Mouse (Mus musculus) stomach, postnatal 0 days (tissue): ENCODE data around the gene Tc2n. TPM values are rescaled to one million over a fixed set of nuclear protein-coding genes. Genes with fewer than 3 reads are reported as not detected.

ENCODE experiments used
- ATAC-seq: fragments of 200-750 bp; cut with Nextera tagmentation; 2 replicates; pipeline ENCODE4 v1.8.0; 2017; ENCODE audit not compliant: low FRiP score, low TSS enrichment
- DNase-seq: peaks from one replicate; pipeline ENCODE4 v3.0.0-alpha.2; 2016; ENCODE audit warnings: low spot score
- H3K27ac ChIP-seq: fragments of 300-500 bp; sonication (generic); replicated peaks from 2 replicates; pipeline ENCODE4 v1.5.1; 2014; ENCODE audit warnings: mild to moderate bottlenecking, control low read depth
- H3K27me3 ChIP-seq: fragments of 300-500 bp; sonication (generic); 2 replicates; pipeline ENCODE4 v1.6.1; 2014; ENCODE audit warnings: low read length; ENCODE audit not compliant: control insufficient read depth, insufficient read depth
- H3K36me3 ChIP-seq: fragments of 300-500 bp; sonication (generic); 2 replicates; pipeline ENCODE4 v1.6.1; 2014; ENCODE audit warnings: low read length, mixed read lengths; ENCODE audit not compliant: control insufficient read depth, insufficient read depth
- H3K4me1 ChIP-seq: fragments of 300-500 bp; sonication (generic); replicated peaks from 2 replicates; pipeline ENCODE4 v1.6.1; 2014; ENCODE audit warnings: antibody characterized with exemption; ENCODE audit not compliant: control insufficient read depth, insufficient read depth
- H3K4me2 ChIP-seq: fragments of 300-500 bp; sonication (generic); replicated peaks from 2 replicates; pipeline ENCODE4 v1.6.1; 2014; ENCODE audit warnings: low read depth, mild to moderate bottlenecking, control low read depth, moderate library complexity
- H3K4me3 ChIP-seq: fragments of 300-500 bp; sonication (generic); 2 replicates; pipeline ENCODE4 v1.5.1; 2014; ENCODE audit warnings: low read depth, low read length, control low read depth
- H3K9ac ChIP-seq: fragments of 300-500 bp; sonication (generic); 2 replicates; pipeline ENCODE4 v1.6.1; 2014; ENCODE audit warnings: mild to moderate bottlenecking, low read length, control low read depth, mixed read lengths
- H3K9me3 ChIP-seq: fragments of 300-500 bp; sonication (generic); 2 replicates; pipeline ENCODE4 v1.6.1; 2016; ENCODE audit warnings: low read length; ENCODE audit not compliant: control insufficient read depth
- CTCF ChIP-seq: IDR thresholded peaks from 2 replicates; pipeline ENCODE4 v1.5.1; 2016; ENCODE audit warnings: antibody characterized with exemption, low read depth, mild to moderate bottlenecking, moderate library complexity
- EP300 ChIP-seq: optimal IDR thresholded peaks from 2 replicates; pipeline ENCODE3; 2016; ENCODE audit warnings: antibody characterized with exemption
- WGBS: fragments of 180-500 bp; shearing (Covaris S2); extraction: QIAGEN DNeasy Blood & Tissue Kit; methylation state at CpG from one replicate; pipeline ENCODE4 v1.1.7; 2014; 5-methylcytosine and 5-hydroxymethylcytosine counted together
- polyA plus RNA-seq: library from polyadenylated mRNA; unstranded; fragments of >200 nt; fragmentation: Nextera tagmentation; extraction: Ambion mirVana; gene quantifications from 2 replicates; pipeline ENCODE4 v1.2.1, GENCODE M21; 2015

Tc2n gene
- 11.6 and 12.5 TPM in 2 replicates for polyA plus RNA-seq

DNA sequence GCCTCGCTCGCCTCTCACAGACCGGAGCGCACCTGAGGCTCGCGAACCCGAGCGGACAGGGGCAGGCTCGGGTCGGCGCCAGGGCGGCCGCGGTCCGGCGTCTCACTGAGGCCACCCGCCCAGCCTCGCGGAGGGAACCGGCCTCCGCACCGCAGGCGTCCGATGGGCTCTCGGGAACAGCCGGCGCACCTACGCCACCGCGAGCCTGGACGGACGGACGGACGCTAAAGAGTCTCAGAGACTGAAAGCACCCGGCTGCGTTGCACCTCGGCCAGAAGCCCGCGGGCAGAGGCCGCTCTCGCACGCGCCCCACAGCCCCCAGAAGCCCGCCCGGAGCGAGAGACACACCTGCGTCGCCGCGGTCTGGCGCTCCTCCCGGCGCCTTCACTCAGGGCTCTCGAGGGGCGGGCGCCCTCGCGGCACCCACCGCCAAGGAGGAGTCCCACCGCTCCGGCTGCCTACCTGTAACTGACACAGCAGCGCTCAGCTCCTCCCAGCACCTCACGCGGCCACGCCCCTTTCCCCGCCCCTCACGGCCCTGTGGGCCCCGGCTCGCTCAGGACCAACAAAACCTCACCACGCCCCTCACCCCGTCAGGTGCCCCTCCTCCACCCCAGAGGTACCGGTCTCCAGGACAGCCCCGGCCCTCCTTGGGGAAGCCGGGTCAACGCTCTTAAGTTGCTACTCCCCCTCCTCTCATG is at the start of gene Tc2n:
Tc2n (minus strand) TSS at position 470 of the 701 bp plus-strand sequence.
- 1% methylated on average over 66 of the region's 75 CpGs for WGBS

DNA sequence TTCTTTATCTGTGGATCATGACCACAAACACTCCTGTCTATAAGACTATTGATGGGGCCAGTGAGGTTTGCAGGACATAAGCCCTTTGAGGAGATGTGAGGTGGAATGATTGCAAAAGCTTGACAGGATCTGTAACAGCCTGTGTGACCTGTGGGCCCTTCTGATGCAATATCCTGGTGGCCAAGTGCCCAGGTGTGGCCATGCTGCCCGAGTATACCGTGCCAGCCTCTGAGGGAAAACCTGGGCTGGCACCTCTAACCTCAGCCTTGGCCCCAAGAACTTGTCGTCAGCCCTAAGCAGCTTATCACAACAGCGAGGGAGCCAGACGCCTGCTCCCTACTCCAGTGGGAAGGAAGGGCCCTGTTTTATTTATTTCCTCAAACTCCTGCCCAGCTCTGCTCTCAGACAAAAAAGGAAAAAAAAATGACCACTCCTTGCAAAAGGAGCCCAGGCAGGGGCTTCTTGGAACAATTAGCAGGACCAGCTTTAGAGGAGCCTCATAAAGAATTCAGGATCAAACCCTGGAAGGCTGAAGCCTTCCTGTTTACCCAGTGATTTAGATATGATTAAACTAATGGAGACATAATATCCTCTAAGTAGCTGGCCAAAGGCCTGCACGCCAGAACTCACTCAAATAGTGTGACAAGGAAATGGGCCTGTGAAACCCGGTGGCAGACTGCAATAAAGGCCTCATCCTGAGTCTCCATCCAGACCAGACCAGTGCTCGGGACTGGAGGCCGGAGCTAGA is 49.2 kb upstream of the Tc2n start:
- Histone ChIP-seq H3K4me2 (no peak overlapping the region), H3K4me3 (no peak overlapping the region), H3K9me3 (no peaks in the 10 kb centered on the region), H3K27ac (peak overlapping the region; percentile 80), H3K4me1 (no peaks in the 10 kb centered on the region), H3K9ac (no peak overlapping the region), H3K27me3 (no peaks in the 10 kb centered on the region), H3K36me3 (no peaks in the 10 kb centered on the region)
- ATAC-seq = peak; percentile 89
- peak; percentile 69 for DNase-seq
- TF ChIP-seq EP300 (peak; percentile 52), CTCF (no peak)
- 39% methylated on average over 9 of the region's 9 CpGs for WGBS

More for the DNA sequence above, at the start of gene Tc2n:
- peak within 1 kb of the TSS; percentile 64 for H3K9ac ChIP-seq
- H3K4me1 ChIP-seq = no peaks in the 10 kb centered on the region
- no peaks in the 10 kb centered on the region for H3K9me3 ChIP-seq
- H3K27ac ChIP-seq = peak within 1 kb of the TSS; percentile 91
- peak within 1 kb of the TSS; percentile 64 for H3K4me3 ChIP-seq
- H3K36me3 ChIP-seq = no peaks in the 10 kb centered on the region
- peak; percentile 99 for ATAC-seq
- DNase-seq = peak; percentile 98
- H3K27me3 ChIP-seq = no peaks in the 10 kb centered on the region
- H3K4me2 ChIP-seq = peak within 1 kb of the TSS; percentile 93
- TF ChIP-seq CTCF (no peak), EP300 (no peak)

DNA sequence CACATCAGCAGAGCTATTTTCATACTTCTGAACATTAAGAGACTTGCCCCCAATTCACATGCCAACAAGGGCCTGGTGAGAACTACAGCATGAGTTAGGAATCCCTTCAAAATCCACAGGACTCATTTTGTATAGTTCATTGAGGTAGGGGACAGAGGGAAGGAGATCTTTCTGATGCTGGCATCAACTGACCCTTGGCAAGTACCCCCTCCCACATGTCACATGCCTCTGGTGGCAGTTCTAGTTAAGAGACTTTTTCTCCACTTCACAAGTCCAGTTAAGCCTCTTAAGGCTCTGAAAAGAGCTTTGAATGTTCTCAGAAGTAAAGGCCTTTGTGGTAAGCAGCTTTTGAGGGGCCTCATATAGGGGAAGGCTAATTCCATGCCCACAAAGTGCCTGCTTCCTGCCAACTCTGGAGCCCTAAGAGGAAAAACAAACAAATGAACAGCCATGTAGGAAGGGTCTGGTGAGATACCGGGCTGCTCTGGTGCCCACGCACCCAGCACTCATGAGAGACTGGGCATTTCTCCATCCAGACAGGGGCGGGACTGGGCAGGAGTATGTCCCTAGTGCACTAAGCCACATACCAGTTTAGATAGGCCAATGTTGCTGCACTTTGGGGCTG is 48.0 kb upstream of the Tc2n start:
- H3K9ac ChIP-seq = no peak overlapping the region
- TF ChIP-seq CTCF (no peak), EP300 (no peak)
- WGBS = 57% methylated on average over 3 of the region's 3 CpGs
- no peak overlapping the region for H3K4me2 ChIP-seq
- ATAC-seq = no peak
- no peaks in the 10 kb centered on the region for H3K36me3 ChIP-seq
- H3K27ac ChIP-seq = peak overlapping the region; percentile 80
- no peak overlapping the region for H3K4me3 ChIP-seq
- H3K9me3 ChIP-seq = no peaks in the 10 kb centered on the region
- no peaks in the 10 kb centered on the region for H3K27me3 ChIP-seq
- H3K4me1 ChIP-seq = no peaks in the 10 kb centered on the region
- DNase-seq = no peak

DNA sequence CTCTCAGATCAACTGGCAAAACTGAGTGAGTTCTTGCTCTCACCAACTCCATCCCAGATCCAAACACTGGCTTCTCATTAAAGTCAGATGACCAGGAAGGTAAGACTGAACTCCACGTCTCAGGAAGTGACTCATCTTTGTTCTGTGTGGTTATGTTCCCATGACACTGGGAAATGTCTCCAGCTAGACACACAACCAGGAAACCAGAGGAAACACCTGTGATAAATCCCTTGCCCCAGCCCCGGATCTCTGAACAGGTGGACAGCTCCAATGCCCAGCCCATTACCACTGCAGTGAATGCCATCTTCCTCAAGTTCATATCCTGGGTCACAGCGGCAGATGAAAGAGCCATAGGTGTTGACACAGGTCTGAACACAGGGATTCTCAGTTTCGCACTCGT is 46.5 kb upstream of the Tc2n start:
- Histone ChIP-seq H3K4me2 (no peak overlapping the region), H3K36me3 (no peaks in the 10 kb centered on the region), H3K4me3 (no peak overlapping the region), H3K9me3 (no peaks in the 10 kb centered on the region), H3K4me1 (no peaks in the 10 kb centered on the region), H3K27ac (0 out of 2 replicates have a peak overlapping the region, but pooled peaks have one; percentile 18), H3K27me3 (no peaks in the 10 kb centered on the region), H3K9ac (no peak overlapping the region)
- 64% methylated on average over 5 of the region's 5 CpGs for WGBS
- DNase-seq = no peak
- peak; percentile 64 for ATAC-seq
- TF ChIP-seq EP300 (no peak), CTCF (no peak)

DNA sequence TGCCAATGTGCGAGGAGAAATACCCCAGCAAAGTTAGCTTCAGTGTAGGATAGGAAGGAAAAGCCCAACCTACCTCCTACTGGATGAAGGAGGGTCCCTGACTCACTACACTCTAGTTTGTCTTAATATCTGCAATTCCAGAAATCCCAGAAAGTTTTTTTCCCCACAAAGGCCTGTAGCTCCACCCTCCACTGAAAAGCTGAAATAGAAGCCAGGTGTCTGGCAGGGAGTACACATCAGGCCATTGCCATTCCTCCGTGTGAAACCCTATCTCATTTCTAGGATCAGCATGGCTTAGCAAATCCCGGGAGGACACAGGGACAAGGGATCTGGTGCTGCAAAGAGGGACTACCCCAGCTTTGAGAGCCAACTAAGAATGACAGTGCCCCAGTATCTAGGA is 44.7 kb upstream of the Tc2n start:
- H3K36me3 ChIP-seq = no peaks in the 10 kb centered on the region
- no peaks in the 10 kb centered on the region for H3K27me3 ChIP-seq
- 58% methylated on average over 3 of the region's 3 CpGs for WGBS
- no peaks in the 10 kb centered on the region for H3K4me1 ChIP-seq
- H3K9ac ChIP-seq = no peak overlapping the region
- no peaks in the 10 kb centered on the region for H3K9me3 ChIP-seq
- TF ChIP-seq EP300 (no peak), CTCF (no peak)
- H3K4me2 ChIP-seq = no peak overlapping the region
- DNase-seq (no peak), ATAC-seq (no peak)
- no peak overlapping the region for H3K4me3 ChIP-seq
- no peak overlapping the region for H3K27ac ChIP-seq
